Mouse (Mus musculus) gastrocnemius, adult 8-10 months (tissue): ENCODE results near the gene Hist1h4c. TPM values are rescaled to one million over a fixed set of nuclear protein-coding genes. Genes with fewer than 3 reads are reported as not detected.
"Not testable (repeated sequence)": the region's sequence is repeated elsewhere in the genome, so short reads cannot be mapped to it uniquely, and the experiment has no call there.

Experiments used
- DNase-seq, 2 experiments: peaks; one replicate each; pipeline ENCODE4 v3.0.0; 2022; ENCODE audit warnings: low spot score in 2 of 2
- total RNA-seq, 4 experiments: library from RNA; stranded (reverse); gene quantifications; 2 replicates each; pipeline ENCODE4 v1.2.4; 2022

The Hist1h4c gene
- total RNA-seq, 4 experiments from 2014 or later, result 66.4 to 87.5 (median 79.3) TPM

DNA sequence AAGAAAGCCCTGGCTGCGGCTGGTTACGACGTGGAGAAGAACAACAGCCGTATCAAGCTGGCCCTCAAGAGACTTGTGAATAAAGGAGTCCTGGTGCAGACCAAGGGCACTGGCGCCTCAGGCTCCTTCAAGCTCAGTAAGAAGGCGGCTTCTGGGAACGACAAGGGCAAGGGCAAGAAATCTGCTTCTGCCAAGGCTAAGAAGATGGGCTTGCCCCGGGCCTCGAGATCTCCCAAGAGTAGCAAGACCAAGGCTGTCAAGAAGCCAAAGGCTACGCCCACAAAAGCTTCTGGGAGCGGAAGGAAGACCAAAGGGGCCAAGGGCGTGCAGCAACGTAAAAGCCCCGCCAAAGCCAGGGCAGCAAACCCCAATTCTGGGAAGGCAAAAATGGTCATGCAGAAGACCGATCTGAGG is 2.2 kb downstream of the Hist1h4c start:
- no peak for DNase-seq

DNA sequence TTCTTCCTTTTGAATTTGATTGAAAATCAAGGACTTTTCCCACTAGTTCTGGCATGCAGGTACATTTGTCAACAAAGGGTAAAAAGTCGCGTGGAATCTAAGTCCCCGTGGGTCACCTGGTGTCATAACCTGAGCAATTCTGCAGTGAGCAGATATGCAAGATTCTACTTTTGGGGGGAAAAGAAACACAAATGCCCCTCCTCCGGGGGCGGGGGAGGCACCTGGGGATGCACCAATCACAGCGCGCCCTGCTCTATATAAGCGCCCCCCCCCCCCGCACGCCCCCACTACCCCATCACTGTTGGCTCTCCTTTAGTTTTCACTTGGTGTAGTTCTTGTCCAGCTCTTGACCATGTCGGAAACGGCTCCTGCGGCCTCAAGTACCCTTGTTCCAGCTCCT is 2.7 kb downstream of the Hist1h4c start, which contains the start of gene Hist1h1t:
Gene Hist1h1t (plus strand): TSS at position 301 of the 400 bp plus-strand sequence.
- no peak for DNase-seq

DNA sequence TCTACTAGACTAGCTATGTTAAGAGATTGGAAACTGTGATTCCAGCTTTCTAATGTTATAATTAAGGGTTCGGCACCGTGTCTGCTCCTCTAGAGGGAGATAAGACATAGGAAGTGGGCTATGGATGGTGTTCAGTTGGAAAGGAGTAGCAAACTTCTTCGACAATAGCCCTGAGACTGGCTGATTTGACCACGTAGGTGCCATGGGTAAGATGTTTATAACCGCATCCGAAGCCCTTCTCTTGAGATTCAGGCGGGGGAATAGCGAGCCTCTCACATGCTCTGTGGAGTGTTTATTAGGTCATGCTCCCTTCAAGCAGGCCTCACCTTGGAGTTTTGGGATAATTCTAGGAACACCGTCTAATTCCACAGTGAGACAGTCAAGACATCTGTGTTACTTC is 3.3 kb downstream of the Hist1h4c start:
- no peak for DNase-seq

DNA sequence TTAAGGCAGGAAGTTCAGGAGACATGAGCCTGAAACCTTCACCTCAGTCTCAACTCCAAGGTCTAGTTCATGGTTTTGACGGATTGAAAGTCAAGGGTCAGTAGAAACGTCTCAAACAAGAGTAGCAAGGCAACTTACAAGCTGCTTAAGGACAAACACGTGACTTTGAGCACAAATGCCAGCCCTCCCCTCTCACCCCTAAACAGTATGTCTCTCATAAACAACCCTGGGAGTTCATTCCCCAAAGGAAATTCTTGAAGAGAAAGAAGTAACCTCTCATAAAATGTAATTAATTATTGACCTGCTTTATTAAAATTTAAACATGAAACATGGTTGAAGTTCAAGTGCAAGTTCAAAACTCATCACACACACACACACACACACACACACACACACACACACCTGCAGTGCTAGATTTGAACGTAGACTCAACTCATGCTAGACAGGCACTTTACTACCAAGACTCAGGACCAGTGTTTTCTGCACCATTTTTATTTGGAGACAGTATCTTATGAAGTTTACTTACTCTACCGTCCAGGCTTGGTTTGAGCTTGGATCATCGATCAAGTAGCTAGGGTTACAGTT is 4.3 kb downstream of the Hist1h4c start:
- DNase-seq, result no peak

DNA sequence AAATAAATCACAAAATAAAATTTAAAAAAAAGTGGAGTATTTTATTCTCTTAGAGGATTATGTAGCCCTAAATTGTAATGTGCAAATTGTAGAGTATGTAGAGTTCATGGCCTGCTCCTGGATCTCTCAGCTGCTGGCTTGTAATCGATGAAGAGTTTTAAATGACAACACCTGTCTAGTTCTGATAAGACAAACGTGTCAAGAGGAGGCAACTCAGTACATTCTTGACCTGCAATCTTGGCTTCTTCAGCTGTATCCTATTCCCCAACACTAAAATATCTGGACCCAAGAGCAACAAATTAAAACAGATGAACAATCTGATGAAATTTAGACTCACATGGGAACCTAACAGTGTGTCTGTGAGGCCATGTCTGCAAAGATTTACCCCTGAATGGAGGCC is 8.8 kb downstream of the Hist1h4c start:
- DNase-seq, result no peak

DNA sequence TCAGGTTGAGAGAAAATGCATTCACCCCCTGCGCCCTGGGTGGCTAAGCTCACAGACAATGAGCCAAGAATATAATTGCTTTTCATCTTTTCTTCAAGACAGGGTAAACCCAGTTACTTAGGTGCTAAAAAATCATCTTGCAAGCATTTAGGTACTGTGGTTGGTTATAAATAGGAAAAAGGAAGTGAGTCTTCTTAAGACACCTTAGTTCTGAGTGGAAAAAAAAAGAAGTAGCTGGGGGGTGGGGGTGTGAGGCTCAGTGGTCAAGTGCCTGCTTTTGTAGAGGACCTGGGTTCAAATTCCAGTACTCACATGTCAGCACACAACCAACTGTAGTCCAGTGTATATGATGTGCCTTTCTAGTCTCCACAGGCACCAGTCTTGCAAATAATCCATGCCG is 9.3 kb downstream of the Hist1h4c start:
- no peak for DNase-seq

DNA sequence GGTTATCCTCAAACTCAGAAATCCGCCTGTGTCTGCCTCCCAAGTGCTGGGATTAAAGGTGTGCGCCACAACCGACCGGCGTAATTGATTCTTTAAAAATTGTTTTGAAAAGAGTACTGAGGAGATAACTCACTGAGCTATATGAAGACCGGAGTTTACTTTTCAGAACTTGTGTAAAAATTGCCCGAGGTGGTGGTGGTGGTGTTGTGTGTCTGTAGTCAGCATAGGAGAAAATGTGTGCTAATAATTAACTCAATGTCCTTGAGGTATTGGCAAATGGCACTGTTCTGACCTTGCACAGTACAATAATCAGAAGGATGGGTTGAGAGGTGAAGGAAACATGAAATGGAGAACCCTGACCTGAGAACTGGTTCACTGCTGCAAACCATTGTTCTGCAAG is 10.3 kb downstream of the Hist1h4c start:
- DNase-seq, result no peak

DNA sequence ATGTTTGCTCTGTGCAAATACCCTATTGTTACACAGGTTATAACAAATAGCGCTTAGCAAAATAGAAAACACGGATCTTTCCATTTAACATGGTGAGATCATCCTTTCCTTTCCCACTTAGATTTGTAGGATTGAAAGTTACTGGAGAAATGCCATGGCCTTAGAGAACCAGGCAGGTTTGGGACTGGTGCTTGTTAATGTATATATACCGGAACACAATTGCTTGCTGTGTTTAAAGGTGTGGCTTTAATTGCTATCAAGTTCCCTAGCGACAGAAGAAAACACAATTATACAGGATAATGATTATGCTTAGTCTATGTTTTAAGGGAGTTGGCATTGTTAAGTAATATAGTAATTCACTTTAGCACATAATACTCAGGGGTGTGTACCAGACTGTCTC is 11.1 kb downstream of the Hist1h4c start:
- no peak for DNase-seq

DNA sequence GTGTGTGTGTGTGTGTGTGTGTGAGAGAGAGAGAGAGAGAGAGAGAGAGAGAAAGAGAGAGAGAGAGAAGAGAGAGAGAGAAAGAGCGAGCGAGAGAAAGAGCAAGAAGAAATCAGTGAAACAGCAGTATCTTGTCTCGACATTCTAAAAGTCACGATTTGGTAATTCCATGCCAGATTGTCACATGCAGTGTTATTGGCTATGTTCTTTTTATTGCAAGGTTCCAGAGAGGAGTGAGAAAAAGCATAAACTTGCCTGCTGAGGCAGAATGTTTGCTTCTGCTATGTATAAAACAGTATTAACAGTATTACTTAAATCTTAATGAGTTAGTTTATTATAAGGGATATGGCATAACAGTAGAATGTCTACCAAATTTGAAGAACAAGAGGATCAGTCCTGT is 12.3 kb downstream of the Hist1h4c start:
- no peak for DNase-seq

DNA sequence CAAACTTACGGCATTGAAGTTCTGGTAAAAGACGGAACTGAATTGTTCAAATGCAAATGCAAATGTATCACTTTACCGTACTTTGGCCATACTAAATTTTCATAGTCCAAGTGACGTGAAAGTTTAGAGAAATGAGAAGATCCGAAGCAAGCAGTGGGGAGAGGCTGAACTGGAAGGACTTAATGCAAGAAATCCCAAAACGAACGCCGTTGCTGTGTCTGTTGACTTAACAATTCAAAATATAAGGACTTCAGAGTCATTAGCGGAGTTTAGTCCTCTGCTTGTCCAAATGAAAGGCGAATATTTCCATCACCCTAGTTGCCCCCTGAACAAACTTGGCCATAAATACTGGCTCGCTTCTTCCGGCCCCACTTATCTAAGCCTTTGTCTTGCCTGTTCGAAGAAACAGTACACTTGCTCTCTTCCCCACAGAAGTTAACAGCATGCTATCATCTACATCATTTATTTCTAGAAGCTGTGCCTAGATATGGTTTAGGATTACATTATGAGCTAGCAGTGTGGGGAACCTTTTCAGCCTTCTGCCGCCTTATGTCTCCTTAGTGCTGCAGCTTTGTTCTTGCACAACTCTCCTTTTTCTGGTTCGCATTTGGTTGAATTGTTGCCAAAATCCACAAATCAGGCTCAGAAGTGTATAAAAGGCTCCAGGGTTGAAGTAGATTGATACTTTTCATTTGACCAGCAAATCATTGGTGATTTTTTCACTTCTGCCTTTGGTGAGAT is 13.0 kb downstream of the Hist1h4c start:
- no peak for DNase-seq

DNA sequence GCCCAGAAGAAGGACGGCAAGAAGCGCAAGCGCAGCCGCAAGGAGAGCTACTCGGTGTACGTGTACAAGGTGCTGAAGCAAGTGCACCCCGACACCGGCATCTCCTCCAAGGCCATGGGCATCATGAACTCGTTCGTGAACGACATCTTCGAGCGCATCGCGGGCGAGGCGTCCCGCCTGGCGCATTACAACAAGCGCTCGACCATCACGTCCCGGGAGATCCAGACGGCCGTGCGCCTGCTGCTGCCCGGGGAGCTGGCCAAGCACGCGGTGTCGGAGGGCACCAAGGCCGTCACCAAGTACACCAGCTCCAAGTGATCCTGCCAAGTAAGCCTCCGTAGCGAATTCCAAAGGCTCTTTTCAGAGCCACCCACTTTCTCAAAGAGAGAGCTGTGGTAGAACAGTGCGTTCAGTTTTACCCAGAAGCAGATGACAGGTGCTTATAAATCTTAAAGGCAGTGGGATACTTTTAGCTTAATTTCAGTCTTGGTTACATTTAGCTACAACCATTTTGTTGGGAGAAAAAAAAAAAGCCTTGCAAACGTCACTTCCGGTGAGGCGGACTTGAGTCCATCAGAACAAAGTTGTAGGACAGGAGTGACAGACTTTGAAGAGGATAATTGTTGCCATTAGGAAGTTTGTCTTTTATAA is 13.8 kb downstream of the Hist1h4c start:
- DNase-seq, result not testable (repeated sequence)

DNA sequence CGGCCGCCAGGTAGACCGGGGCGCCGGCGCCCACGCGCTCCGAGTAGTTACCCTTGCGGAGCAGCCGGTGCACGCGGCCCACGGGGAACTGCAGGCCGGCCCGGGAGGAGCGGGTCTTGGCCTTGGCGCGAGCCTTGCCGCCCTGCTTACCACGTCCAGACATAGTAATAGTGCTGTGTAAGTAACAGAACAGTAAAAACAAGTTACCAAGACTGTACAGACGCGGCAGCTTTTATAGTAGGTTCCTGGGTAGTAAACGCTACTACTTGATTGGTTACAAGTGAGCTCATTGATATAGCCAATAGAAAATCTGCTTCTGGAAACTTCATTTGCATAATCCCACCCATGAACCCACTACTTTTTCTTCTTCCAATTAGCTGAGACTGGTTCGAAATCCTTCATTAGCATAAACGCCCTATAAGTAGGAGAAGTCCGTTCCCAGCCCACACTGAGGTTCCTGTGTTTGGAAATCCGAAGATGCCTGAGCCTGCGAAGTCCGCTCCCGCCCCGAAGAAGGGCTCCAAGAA is 14.4 kb downstream of the Hist1h4c start, which contains the start of the genes Hist1h2ac and Hist1h2bc:
Gene Hist1h2ac (minus strand): TSS at position 194 of the 527 bp plus-strand sequence.
Gene Hist1h2bc (plus strand): TSS at position 445 of the 527 bp plus-strand sequence.
- peak; percentile 49 for DNase-seq

DNA sequence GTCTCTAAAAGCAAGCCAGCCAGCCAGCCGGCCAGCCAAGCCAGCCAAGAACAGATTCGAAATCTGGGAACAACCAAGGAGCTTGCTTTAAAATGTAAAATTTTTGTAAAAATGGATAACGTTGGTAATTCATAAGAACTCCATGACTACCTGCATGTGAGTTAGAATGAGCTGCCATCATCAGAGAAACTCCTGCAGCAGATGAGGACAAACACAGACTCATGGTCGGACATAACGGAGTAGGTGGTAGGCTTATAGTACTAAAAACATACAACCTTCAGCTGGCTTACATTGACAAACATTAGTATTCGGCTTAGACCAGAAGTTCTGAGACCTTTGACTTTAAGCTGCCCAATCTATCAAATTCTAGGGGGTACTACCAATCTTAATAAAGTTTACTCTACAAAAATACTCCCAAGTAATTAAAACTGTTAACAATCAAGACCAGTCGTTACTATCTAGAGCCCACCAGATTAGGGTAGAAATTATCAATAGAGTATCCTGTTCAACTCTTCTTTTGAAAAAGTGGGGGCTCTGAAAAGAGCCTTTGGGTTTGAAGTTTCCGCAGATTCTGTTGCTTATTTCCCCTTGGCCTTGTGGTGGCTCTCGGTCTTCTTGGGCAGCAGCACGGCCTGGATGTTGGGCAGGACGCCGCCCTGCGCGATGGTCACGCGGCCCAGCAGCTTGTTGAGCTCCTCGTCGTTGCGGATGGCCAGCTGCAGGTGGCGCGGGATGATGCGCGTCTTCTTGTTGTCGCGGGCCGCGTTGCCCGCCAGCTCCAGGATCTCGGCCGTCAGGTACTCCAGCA is 15.1 kb downstream of the Hist1h4c start:
- DNase-seq, result not testable (repeated sequence)

DNA sequence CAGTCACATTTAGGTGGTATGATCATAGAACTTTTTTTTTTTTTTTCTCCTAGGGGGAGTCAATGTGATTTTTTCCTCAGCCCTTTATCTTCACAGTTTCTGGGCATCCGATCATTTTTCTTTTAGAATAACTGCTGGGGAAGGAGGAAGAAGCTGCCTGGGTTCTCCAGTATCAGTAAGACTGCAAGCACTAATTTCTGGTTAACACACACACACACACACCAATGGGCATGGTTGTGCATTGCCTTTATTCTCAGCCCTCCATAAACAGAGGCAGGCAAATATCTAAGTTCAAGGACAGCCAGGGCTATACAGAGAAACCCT is 15.7 kb downstream of the Hist1h4c start:
- DNase-seq, result no peak

DNA sequence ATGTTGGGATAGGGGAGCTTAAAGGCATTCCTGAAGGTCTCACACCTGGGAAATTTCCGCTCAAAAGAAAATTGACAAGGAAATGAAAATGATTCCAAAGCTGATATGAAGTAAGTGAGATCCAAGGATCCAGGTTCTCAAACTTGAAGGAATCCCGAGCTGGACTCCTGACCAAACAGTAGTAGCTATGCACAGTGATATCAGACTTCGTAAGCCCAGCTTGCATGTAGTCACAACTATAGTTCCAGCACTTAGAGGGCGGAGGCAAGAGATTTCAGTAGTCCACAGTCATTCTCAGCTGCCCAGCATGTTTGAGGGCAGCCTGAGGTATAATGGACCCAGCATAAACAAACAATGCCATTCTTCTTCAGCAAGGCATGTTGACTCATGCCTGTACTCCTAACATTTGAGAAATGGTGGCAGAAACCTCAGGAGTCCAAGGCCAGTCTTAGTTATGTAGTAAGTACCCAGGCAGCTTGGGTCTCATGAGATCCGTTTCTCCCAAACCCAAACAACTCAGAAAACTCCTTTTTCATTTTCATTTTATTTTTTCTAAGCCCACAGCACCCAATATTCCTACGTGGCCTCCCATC is 16.2 kb downstream of the Hist1h4c start:
- no peak for DNase-seq

DNA sequence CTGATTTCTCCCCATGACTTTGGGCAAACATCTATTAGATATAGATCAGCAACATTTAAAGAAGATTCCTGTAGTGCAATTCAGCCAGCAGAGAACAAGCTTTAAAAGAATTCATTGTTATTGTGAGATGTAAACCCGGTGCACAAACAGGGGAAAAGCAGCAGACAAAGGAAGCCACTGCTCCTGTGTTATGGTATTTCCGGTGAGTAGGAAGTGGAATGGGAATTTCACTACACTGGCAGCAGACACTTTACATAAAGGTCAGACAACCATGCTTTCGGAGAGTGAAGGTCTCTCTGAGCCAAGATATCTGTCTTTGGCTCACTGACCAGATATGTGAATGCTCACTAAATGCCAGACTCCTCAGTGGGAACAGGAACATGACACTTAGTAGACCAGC is 35.7 kb downstream of the Hist1h4c start:
- DNase-seq, result no peak

DNA sequence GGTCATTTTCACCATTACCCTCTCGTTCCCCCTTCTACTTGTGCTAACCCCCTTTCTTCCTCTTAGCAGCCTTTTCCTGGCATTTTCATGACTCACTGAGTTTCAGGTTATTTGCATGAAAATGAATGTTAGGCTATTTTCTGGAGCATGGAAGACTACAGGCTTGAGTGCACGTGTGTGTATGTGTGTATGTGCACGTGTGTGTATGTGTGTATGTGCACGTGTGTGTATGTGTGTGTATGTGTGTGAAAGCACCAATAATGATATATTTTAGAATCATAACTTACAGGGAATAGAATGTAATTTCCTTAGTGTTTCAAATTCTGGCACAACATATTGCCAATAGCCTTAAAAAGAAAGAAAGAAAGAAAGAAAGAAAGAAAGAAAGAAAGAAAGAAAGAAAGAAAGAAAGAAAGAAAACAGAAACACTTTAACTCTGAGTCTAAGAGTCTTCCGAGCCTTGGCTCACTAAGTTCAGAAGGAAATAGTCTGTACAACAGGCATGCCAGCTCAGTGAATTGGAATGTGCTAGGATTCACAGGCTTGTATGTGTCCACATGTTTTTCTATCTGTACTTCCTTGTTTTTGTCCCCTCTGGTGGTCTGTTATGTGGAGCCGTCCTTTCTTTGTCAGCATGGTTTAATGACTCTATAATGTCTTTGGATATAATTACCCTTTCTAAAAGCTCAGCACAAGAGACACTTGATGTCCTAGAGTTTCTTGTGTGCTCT is 38.5 kb downstream of the Hist1h4c start:
- no peak for DNase-seq
